Mouse (Mus musculus): ENCODE results near the gene Enah. TPM values are rescaled to one million over a fixed set of nuclear protein-coding genes. Genes with fewer than 3 reads are reported as not detected.

The Enah gene
- 5.9 and 9.0 TPM in 2 replicates for polyA plus RNA-seq (2012; rRNA removed; ENCODE audit: low replicate concordance)

GRCm38 (mm10) chr1:182019926-182020801 lies at the start of gene Enah:
Gene Enah, minus strand, starts transcription at chr1:182019990.

Other genes with a start within 250 kb of the Enah start
- gene Lbr, start 176.9 kb downstream of the Enah start, polyA plus RNA-seq (2012; rRNA removed; ENCODE audit: low replicate concordance) = 24.9 and 29.8 TPM in 2 replicates
- gene Srp9, start 104.7 kb upstream of the Enah start, polyA plus RNA-seq (2012; rRNA removed; ENCODE audit: low replicate concordance) = 27.9 and 30.7 TPM in 2 replicates
- not detected in 2 replicates for gene Vmn1r1, start 144.5 kb upstream of the Enah start, polyA plus RNA-seq (2012; rRNA removed; ENCODE audit: low replicate concordance)

Measured in mammary gland, adult 2 months (tissue).